Mouse (Mus musculus) adrenal gland, adult 18-20 months (tissue): ENCODE results near the gene Etnk1. TPM values are rescaled to one million over a fixed set of nuclear protein-coding genes. Genes with fewer than 3 reads are reported as not detected.

Experiments
- DNase-seq, 2 experiments: peaks; one replicate each; pipeline ENCODE4 v3.0.0; 2021 to 2022; ENCODE audit warnings: low spot score in 2 of 2
- total RNA-seq, 2 experiments: library from RNA; stranded (reverse); gene quantifications; 1 replicate in 1 of 2; 2 replicates in 1 of 2; pipeline ENCODE4 v1.2.3; 2021

The Etnk1 gene
- total RNA-seq, 2 experiments from 2014 or later: 94.7 to 137 TPM

GRCm38 (mm10) chr6:143208880-143209279, 41.9 kb downstream of the Etnk1 start:
- no peak for DNase-seq

GRCm38 (mm10) chr6:143212766-143213165, 45.7 kb downstream of the Etnk1 start:
- no peak for DNase-seq

DNA sequence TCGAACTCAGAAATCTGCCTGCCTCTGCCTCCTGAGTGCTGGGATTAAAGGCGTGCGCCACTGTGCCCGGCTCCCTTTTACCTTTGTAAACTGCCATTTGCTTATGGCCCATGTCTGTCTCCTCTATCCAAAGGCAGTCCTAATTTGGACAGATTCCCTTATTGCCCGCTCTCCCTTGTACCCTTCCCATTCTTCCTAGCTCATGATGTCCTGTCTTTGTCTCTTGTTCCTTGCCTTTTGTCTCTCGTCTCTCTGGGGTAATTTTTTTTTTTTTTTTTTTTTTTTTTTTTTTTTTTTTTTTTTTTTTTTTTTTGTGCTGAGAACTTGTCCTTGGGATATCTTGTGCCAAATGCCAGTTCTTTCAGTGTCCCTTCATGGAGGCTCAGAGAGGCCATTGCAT, 46.4 kb downstream of the Etnk1 start:
- DNase-seq: no peak

DNA sequence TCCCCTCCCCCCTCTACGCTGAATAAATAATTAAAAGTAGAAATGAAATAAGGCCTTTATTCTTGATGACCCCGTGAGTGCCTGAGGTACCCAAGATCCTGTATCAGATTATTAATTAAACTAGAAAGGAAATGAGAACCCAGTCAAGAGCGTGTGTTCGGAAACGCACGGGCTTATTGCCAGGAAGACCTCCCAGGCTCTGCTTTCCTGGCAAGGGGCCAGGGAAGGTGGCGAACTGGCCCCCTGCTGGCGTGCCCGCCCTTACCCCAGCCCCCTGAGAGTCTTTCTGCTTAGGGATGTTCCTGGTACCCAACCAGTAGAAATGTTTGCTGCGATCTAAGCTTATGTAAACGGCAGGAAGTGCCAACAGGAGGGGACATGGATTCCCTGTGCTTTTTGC, 49.2 kb downstream of the Etnk1 start:
- DNase-seq: no peak

DNA sequence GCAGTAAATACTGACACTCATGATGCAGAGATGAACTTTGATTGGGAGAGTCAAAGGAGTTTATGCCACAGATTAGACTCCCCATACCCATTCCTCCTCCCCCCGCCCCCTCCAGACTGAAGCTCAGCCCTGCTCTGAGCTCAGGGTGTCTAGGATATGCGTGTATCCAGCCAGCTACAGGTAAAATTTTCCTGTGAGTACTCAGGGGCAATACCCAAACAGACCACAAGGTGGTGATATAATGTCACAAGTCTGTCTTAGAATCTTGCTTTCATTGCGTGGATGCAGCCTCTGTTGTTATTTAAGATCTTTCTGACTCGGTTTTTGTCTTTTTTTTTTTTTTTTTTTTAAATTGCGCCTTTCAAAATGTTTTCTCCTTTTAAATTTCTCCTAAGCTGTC, 52.3 kb downstream of the Etnk1 start:
- DNase-seq: peak; percentile 36 to 55

DNA sequence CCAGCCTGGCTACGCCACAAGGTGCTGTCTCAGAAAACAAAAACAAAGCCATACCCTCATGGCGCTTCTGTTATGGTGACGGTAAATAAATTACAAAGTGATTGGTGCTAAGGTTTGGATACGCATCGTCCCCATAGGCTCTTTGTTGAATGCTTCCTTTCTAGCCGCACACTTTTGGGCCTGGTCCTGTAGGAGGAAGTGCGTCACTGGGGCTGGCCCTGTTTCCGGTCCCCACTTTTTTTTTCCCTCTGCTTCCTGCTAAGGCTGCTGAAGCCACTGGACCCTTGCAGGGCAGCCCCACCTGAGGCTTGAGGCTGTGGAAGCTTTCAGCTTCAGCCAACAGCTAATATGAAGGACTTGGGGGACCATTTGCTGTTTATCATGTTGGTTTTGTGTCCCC, 54.2 kb downstream of the Etnk1 start:
- no peak for DNase-seq

DNA sequence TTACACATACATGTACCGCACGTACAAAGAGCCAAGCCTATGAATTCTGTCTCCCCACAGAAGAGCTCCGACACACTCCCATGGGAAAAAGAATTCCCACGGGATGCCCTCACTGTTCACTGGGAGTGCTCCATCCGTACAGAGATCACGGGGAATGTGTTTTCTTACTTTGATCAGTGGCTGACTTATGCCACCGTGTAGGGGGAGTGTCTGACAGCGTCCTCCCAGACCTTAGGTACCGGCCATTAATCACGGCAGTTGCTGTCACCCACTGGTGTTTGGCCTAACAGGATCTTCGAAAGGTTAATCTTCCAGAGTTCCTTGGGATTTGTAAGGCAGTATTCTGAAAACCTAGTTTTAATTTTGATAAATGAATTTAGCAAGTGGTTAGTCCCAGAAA, 57.0 kb downstream of the Etnk1 start:
- DNase-seq: no peak

DNA sequence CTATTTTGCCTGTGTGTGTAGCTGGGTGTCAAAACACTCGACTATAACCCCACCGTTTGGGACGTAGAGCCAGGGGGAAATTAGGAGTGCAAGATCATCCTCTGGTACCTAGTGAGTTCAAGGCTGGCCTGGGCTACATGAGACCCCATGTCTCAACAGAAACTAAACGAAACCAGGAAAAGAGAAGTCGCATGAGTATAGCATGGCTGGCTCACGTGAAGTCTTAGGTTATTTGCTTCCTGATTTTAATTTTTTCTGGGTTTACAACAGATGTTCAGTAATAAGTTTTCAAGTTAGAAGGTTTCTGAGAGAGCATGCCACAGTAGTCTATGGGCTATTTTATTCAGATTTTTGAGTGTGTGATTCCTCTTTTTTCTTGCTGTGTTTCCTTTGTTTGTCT, 57.9 kb downstream of the Etnk1 start:
- DNase-seq: no peak

DNA sequence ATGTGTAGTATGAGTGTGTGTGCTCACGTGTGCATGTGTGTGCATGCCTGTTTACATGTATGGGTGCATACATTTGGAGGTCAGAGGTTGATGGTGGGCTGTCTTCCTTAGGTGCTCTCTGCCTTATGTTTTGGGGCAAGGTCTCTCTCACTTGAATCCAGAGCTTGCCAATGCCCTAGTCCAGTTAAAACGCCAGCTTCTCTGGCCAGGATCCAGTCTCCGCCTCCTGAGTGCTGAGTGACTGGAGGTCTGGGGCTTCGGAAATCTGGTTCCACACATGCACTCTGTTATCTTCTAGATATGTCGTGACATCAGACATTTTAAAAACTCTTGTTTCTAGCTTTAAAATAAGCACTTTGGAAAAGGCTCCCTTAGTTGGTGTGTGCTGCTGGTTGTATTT, 61.7 kb downstream of the Etnk1 start:
- DNase-seq: no peak

- DNase-seq: peak; percentile 22 to 29
These were observed 62.9 kb downstream of the Etnk1 start for GRCm38 (mm10) chr6:143229906-143230305.

GRCm38 (mm10) chr6:143230888-143231287, 63.9 kb downstream of the Etnk1 start:
- DNase-seq: no peak

DNA sequence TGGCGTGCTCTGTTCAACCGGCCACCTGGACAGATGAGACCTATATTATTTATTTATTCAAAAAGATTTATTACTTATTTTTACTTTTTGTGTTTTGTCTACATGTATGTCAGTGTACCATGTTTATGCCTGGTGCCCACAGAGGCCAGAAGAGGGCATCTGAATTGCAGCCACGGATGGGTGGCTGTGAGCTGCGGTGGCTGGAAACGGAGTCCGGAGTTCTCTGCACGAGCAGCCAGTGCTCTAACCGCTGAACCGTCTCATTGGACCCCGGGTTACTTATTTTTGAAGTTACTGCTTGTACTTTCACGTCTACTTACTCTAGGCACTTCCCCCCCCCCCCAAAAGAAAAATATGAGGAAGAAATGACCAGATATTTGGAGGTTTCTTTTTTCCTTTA, 65.7 kb downstream of the Etnk1 start:
- DNase-seq: no peak

GRCm38 (mm10) chr6:143234868-143235267, 67.8 kb downstream of the Etnk1 start:
- DNase-seq: no peak

- no peak for DNase-seq
These were observed 72.5 kb downstream of the Etnk1 start for GRCm38 (mm10) chr6:143239362-143240074.

GRCm38 (mm10) chr6:143243191-143243590, 76.2 kb downstream of the Etnk1 start:
- no peak for DNase-seq

DNA sequence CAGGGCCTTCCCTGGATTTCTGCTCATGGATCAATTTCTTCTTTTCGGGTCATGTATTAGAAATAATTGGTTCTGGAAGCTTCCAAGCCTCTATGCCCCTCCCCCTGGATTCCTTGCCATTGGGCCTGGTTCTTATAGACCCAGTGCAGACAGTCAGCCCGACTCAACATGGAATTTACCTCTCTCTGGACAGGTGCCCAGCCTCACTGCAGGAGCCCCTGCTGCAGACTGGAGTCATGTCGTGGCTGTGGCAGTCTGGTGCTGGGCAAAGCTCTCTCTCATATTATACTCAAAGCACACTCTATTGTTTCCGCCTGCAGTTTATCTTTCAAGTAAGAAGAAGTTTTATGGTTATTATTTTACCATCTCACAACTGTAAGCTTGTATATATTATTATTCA, 90.9 kb downstream of the Etnk1 start:
- no peak for DNase-seq

- no peak for DNase-seq
These were observed 92.2 kb downstream of the Etnk1 start for GRCm38 (mm10) chr6:143259169-143259629.

DNA sequence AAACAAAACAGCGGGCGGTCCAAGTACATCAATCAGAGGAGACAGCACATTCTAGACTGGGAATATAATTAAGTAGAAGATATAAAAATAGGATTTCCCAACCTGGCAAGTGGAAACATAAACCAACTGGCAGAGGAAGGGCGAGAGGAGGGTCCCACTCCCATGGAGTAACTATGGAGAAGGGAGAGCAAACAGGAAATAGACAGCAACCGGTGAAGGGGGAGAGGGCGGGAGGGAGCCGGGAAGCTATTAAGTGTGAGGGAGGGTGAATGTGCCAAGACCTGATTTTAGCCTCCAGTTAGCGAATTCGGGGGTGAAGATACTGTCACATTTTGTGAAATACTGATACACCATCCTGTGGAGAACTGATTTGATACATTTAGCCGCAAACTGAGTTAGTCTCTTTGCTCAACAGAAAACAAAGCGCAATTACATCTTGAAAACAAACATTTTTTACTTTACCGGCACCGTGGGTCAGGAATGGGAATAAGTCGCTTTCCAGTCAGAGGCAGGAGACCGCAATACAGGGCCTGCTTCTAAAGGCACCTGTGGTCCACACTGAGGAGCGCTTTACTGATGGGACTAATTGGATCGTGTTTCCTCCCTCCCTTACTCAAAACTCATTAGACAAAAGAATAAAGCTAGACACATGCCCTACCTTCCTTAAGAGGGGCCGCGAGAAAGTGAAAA, 93.0 kb downstream of the Etnk1 start:
- no peak for DNase-seq

DNA sequence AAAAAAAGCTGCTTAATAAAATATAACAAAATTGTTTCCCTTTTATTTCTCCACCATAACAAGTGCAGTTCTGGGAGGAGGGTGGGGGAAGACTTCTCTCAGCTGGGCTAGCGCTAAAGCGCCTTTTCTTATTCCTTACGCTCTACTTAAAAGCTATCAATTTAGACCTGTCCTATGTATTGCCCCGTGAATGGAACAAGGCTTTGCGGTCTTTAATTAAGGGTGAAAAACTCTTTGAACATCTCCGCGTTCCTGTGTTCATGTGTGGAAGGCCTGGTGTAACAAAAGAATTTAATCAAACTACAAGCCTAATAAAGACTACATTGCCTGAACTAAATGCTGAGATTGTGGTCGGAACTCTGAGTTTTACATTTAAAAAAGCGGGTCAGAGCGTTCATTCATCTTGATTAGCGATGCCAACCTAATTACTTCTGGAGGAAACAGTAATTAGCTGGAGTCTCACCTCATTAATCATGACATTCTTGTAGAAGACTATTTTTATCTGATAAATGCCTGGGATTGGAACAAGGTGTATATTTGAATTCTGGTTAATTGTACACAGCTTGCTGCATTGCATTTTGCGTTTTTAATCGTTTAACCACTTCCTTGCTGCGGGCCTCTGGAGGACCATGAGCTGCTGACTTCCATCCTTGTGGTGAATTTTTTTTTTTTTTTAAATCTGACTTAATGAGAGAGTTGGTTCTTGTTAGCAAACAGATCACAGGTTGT, 93.7 kb downstream of the Etnk1 start:
- no peak for DNase-seq

DNA sequence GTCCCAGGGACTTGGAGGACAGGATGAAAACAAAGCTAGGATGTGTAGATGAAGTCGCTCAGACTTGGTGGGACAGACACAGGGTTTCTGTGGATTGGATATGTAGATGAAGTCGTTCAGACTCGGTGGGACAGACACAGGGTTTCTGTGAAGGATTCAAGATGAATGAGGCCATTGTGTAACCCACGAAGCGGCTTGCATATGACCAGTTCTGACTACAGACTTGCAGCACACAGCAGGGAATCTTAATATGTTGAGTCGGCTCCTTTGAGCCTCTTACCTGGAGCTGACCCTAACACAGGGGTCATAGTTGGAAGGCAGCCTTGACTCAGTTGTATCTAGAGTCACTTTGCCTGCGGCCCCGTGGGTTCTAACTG, 94.3 kb downstream of the Etnk1 start:
- no peak for DNase-seq

DNA sequence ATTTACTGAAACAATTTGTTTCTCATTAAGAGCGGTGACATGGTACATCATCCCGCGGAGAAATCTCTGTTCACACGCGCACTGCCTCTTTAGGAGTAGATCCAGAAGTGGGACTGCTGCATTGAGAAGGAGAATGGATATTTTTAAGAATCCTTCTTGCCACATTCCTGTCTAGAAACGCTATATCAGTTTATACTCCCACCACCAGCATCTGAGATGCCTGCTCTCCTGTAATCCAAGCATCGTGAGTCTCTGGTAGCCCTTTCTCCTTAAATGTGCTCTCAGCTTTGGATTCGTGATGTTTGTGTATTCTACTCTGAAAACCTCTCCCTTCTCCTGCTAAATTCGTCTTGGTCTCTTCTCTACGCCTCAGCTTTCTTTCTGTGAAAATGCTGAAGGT, 98.5 kb downstream of the Etnk1 start:
- DNase-seq: no peak

GRCm38 (mm10) chr6:143279222-143279621, 112.2 kb downstream of the Etnk1 start:
- DNase-seq: no peak
